Mouse (Mus musculus): ENCODE data around the gene Psmg4. TPM values are rescaled to one million over a fixed set of nuclear protein-coding genes. Genes with fewer than 3 reads are reported as not detected.

Gene Psmg4
- total RNA-seq, 2 experiments from 2014 or later = 18.7 to 21.7 TPM

GRCm38 (mm10) chr13:34181624-34182023, 18.9 kb downstream of the Psmg4 start:
- DNase-seq (ENCODE audit: low spot score in 2 of 2) = no peak
- intact Hi-C loops (cut with DNase I) = no loop called here

GRCm38 (mm10) chr13:34185371-34185770, 22.6 kb downstream of the Psmg4 start:
- intact Hi-C loops (cut with DNase I) = loop anchor here (5.0 kb wide), 1 partner anchor 687 kb away; no protein-coding TSS in a partner anchor

DNA sequence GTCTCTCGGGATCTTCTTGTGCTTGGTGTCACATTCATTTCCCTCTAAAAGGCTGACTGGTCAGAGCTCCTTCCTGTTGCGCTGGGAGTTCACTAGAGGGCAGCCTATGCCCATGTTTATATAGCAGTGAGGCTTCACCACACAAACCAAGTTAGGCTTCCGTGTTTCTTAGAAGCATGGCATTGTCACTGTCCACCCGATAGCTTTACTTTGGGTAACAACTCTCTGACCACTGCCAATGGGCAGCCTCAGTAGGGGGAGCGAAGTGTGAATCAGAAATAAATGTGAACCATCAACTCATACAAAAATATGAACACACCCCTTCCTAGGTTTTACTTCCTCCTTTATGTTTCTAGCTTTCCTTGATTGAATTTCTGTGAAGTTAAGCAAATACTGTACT, 24.8 kb downstream of the Psmg4 start:
- intact Hi-C loops (cut with DNase I) = loop anchor here (1.0 to 5.0 kb wide), 2 partner anchors 449 to 685 kb away; no protein-coding TSS in a partner anchor

More at GRCm38 (mm10) chr13:34185371-34185770, 22.6 kb downstream of the Psmg4 start:
- no peak for DNase-seq (ENCODE audit: low spot score in 2 of 2)

GRCm38 (mm10) chr13:34192414-34193191, 29.8 kb downstream of the Psmg4 start:
- intact Hi-C loops (cut with DNase I) = no loop called here
- DNase-seq (ENCODE audit: low spot score in 2 of 2) = peak; percentile 40 to 41

More for the DNA sequence above, 24.8 kb downstream of the Psmg4 start:
- peak; percentile 68 to 82 for DNase-seq (ENCODE audit: low spot score in 2 of 2)

DNA sequence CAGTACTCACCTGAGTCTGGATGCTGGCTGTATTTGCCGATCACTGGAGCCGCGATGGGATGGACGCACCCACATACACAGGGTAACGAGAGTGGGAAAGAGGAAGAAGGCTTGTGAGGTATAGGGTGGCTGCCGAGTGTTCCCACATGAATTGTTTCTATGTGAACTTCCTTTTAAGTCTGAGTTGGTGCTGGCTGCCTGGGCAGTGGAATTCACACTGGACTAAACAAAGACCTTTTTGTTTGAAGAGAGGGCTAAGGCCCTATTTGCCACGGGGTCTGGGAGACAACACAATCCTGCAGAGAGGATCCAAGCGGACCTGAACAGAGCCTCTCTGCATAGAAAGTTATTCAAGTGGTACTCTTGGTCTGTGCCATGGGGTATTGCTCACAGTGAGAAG, 30.6 kb downstream of the Psmg4 start:
- peak in 1 of 2 experiments; percentile 28 for DNase-seq (ENCODE audit: low spot score in 2 of 2)
- intact Hi-C loops (cut with DNase I) = no loop called here

- peak in 1 of 2 experiments; percentile 78 for DNase-seq (ENCODE audit: low spot score in 2 of 2)
Measured at GRCm38 (mm10) chr13:34195676-34196075, 32.9 kb downstream of the Psmg4 start.

GRCm38 (mm10) chr13:34205216-34205615, 42.5 kb downstream of the Psmg4 start:
- DNase-seq (ENCODE audit: low spot score in 2 of 2) = no peak
- intact Hi-C loops (cut with DNase I) = no loop called here

More at GRCm38 (mm10) chr13:34195676-34196075, 32.9 kb downstream of the Psmg4 start:
- intact Hi-C loops (cut with DNase I) = no loop called here

DNA sequence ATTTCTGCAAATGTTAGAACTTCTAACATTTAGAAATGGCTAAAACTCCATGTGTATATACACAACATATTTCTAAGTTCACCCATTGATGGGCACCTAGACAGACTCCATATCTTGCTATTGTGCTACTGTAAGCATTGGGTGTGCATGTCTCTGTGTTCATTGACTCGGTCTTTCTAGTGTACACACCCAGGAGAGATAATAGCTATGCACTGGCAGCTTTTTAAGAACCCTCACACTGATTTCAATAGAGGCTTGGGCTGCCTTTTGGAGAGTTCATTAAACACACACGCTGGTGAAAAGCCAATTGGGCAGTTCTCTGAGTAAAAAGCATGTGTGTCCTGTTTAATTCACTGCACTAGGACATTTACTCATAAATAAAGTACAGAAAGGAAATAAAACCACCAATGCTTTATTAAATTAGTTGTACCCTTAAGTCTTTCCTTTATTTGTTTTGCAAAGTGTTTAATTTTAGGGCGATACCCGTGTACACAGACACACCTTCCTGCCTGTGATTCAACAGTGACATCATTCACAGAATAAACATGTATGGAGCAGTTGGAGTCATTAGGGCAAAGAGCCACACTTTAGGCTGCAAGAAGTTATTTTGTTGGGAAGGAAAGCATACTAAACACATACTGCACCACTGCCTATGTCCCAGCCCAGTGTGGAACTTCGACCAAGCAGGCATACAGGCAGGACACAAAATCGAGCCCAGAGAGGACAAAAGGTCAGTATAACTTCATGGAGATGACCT, 45.1 kb downstream of the Psmg4 start:
- no peak for DNase-seq (ENCODE audit: low spot score in 2 of 2)
- intact Hi-C loops (cut with DNase I) = no loop called here

- intact Hi-C loops (cut with DNase I) = no loop called here
- no peak for DNase-seq (ENCODE audit: low spot score in 2 of 2)
Measured at GRCm38 (mm10) chr13:34211261-34211775, 48.6 kb downstream of the Psmg4 start.

- intact Hi-C loops (cut with DNase I) = no loop called here
Measured at GRCm38 (mm10) chr13:34212735-34213212, 50.0 kb downstream of the Psmg4 start.

DNA sequence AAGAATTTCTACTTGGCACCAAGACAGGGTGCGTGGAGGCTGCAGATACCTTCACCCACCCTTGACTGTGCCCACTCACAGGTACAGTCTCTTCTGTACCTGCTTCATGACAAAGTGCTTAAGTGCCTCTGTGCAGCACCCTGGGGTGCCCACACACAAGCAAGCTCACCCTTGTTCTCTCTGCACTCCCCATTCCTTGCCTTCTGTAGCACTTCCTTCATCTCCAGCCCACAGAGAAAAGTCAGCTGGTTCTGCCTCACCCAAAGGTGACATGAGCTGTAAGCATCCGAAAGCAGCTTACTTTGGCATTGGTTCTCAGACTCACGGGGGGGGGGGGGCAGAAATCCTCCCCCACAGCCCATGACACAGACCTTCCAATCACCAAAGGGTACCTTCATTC, 52.1 kb downstream of the Psmg4 start:
- DNase-seq (ENCODE audit: low spot score in 2 of 2) = peak in 1 of 2 experiments; percentile 52
- intact Hi-C loops (cut with DNase I) = no loop called here

More at GRCm38 (mm10) chr13:34212735-34213212, 50.0 kb downstream of the Psmg4 start:
- no peak for DNase-seq (ENCODE audit: low spot score in 2 of 2)

GRCm38 (mm10) chr13:34218776-34219175, 56.0 kb downstream of the Psmg4 start:
- intact Hi-C loops (cut with DNase I) = no loop called here
- peak in 1 of 2 experiments; percentile 30 for DNase-seq (ENCODE audit: low spot score in 2 of 2)

DNA sequence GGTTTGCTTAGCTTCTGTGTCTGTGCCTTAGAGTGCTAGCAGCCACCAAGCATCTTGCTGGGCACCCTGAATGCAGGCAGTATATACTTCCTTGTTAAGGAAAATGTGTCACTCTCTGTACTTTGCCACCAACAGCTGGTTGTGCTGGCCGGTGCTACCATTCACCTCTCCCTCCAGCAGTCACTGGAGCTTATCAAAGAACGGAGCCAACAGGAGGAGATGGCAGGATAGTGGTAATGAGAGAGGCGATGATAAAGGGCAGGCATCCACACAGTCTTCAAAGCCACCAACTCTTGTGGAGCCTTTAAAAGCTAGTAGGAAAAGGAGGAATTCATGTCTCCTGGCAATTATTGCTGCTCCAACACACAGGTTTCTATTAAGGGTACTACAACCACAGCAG, 57.0 kb downstream of the Psmg4 start:
- peak in 1 of 2 experiments; percentile 28 for DNase-seq (ENCODE audit: low spot score in 2 of 2)

DNA sequence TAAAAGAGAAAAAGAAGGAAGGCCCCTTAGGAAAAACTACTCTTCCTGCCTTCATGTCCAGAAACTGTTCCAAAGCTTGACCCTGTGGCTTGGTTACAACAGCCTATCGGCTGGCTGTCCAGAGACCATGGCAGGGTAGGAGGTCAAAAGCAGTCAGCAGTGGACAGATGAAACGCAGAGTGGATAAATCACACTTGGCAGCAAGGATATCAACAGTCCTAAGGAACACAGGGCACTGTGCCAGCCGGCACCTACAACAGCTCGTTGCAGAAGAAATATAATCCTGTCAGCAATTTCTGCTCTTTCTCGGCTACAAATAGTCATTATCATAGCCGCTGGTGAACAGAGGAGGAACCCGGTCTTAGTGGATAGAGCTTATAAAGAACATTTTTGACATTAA, 60.2 kb downstream of the Psmg4 start:
- no peak for DNase-seq (ENCODE audit: low spot score in 2 of 2)

More for the DNA sequence above, 57.0 kb downstream of the Psmg4 start:
- intact Hi-C loops (cut with DNase I) = no loop called here

DNA sequence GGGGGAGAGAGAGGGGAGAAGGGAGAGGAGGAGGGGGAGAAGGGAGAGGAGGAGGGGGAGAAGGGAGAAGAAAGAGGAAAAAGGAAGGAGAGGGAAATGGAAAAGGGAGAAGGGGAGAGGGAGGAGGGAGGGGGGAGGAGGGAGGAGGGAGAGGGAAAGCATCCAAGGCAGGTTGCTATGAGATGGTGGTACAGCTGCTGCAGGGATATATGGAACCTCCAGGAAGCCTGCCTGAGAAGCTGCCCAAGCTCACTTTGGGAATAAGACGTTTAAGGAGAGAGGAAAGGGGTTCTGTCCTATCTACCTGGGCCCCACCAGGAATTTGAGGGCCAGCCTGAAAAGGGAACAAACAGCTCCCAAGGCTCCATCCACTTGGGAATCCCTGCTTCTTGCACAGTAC, 64.2 kb downstream of the Psmg4 start:
- DNase-seq (ENCODE audit: low spot score in 2 of 2) = peak in 1 of 2 experiments; percentile 33
- intact Hi-C loops (cut with DNase I) = no loop called here

More for the DNA sequence above, 60.2 kb downstream of the Psmg4 start:
- intact Hi-C loops (cut with DNase I) = no loop called here

Other genes starting within 250 kb of the Psmg4 start
- 1 to 10 TPM; 5.5 to 6.2 TPM for gene Nqo2, start 198.3 kb upstream of the Psmg4 start, total RNA-seq (2021)
- 1 to 10 TPM; 5.6 to 7.1 TPM for gene Ripk1, start 160.6 kb upstream of the Psmg4 start, total RNA-seq (2021)
- 10 to 100 TPM; 35.6 to 39.0 TPM for gene Serpinb6a, start 160.2 kb upstream of the Psmg4 start, total RNA-seq (2021)
- gene Bphl, start 125.4 kb upstream of the Psmg4 start, total RNA-seq (2021) = 10 to 100 TPM; 39.4 to 45.2 TPM
- 1,000 to 10,000 TPM; 1,056 to 1,125 TPM for gene Tubb2a, start 85.0 kb upstream of the Psmg4 start, total RNA-seq (2021)
- 100 to 1,000 TPM; 207 to 213 TPM for gene Tubb2b, start 32.5 kb upstream of the Psmg4 start, total RNA-seq (2021)
- gene Slc22a23, start 182.2 kb downstream of the Psmg4 start, total RNA-seq (2021) = 10 to 100 TPM; 58.9 to 59.3 TPM

Data from left cerebral cortex, postnatal 25 days (tissue).